Mouse (Mus musculus) small intestine, adult 2 months (tissue): ENCODE measurements around the gene Gm29644. TPM values are rescaled to one million over a fixed set of nuclear protein-coding genes. Genes with fewer than 3 reads are reported as not detected.
"Not testable (repeated sequence)": the region's sequence is repeated elsewhere in the genome, so short reads cannot be mapped to it uniquely, and the experiment has no call there.

Experiments
- H3K27ac ChIP-seq: fragments of 200-500 bp; 2 replicates; pipeline ENCODE4 v1.5.1; 2012; ENCODE audit warnings: low read depth, low read length, control low read depth, inconsistent platforms; ENCODE audit not compliant: insufficient read depth
- H3K27me3 ChIP-seq: fragments of 200-500 bp; 2 replicates; pipeline ENCODE4 v1.6.1; 2012; ENCODE audit warnings: mild to moderate bottlenecking, moderate library complexity, low read length, inconsistent platforms; ENCODE audit not compliant: control insufficient read depth, insufficient read depth
- H3K36me3 ChIP-seq: fragments of 200-500 bp; 2 replicates; pipeline ENCODE4 v1.6.1; 2012; ENCODE audit warnings: mild to moderate bottlenecking, low read length, control low read depth, inconsistent platforms; ENCODE audit not compliant: control insufficient read depth, insufficient read depth
- H3K4me1 ChIP-seq: fragments of 200-500 bp; 2 replicates; pipeline ENCODE4 v1.6.1; 2012; ENCODE audit warnings: low read length, inconsistent platforms, mixed read lengths; ENCODE audit not compliant: control insufficient read depth, insufficient read depth, insufficient read length
- H3K4me3 ChIP-seq: fragments of 200-500 bp; 2 replicates; pipeline ENCODE4 v1.5.1; 2012; ENCODE audit warnings: low read depth, mild to moderate bottlenecking, control low read depth, inconsistent platforms, low read length, moderate library complexity
- WGBS: fragments of 180-500 bp; shearing (Covaris S2); methylation state at CpG from one replicate; pipeline ENCODE4 v1.1.7; 2018; 5-methylcytosine and 5-hydroxymethylcytosine counted together
- polyA plus RNA-seq: library from polyadenylated mRNA; depleted of rRNA; stranded (reverse); fragments of >200 nt; gene quantifications from 2 replicates; pipeline ENCODE4 v1.2.3, GENCODE M21; 2012; rRNA removed

Gm29644 gene
- polyA plus RNA-seq: not detected in 2 replicates

DNA sequence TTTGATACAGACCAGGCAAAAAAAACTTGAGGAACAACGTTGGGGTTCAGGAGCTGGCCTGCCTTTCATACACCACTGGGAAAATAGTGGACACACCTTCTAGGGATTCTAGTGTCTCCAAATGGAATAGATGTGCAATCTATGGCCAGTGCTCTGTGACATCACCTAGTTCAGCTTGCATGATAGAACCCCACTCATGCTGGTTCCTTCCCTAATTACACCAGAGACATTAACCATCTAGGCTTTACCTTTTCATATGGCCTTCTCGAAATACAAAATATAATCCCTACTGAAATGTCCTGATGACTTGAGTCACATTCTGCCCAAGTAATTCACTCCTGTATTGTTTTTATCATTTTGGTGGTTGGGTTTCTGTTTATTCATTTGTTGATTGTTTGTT is at the start of gene Gm29644, which contains the start of gene Gm29423:
Gene Gm29644 (minus strand): TSS at position 157 of the 400 bp plus-strand sequence.
Gene Gm29423 (minus strand): TSS at position 101 of the 400 bp plus-strand sequence.
- H3K27ac ChIP-seq: not testable (repeated sequence)

DNA sequence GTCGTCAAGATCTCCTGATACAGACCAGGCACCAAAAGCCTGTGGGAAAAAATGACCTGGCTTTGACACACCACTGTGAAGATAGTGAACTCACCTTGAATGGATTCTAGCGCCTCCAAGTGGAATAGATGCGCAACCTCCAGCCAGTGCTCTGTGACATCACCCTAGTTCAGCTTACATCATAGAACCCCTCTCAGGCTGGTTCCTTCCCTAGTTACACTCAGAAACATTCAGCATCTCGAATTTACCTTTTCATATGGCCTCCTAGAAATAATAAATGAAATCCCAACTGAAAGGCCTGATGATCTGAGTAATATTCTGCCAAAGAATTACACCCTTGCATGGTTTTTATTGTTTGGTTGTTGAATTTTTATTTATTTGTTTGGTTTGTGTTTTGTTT is 29.6 kb downstream of the Gm29644 start, which contains the start of gene Gm21118:
Gene Gm21118 (minus strand): TSS at position 101 of the 400 bp plus-strand sequence.
- not testable (repeated sequence) for H3K27me3 ChIP-seq, H3K36me3 ChIP-seq, H3K27ac ChIP-seq, H3K4me1 ChIP-seq, H3K4me3 ChIP-seq
- no CpG with 5 or more reads among the region's 4 CpGs for WGBS

More for the DNA sequence above, at the start of gene Gm29644, which contains the start of gene Gm29423:
- H3K36me3 ChIP-seq, H3K4me1 ChIP-seq, H3K27me3 ChIP-seq, H3K4me3 ChIP-seq: not testable (repeated sequence)
- 40% methylated on average over 1 of the region's 2 CpGs for WGBS

Other genes starting within 250 kb of the Gm29644 start
- not detected in 2 replicates for gene Gm21118, start 29.7 kb downstream of the Gm29644 start, polyA plus RNA-seq
- not detected in 2 replicates for gene Gm29423, start 56 bp downstream of the Gm29644 start, polyA plus RNA-seq
- not detected in 2 replicates for gene Gm20888, start 138.5 kb upstream of the Gm29644 start, polyA plus RNA-seq